Mouse (Mus musculus) testis, postnatal 14 days (tissue): ENCODE measurements around the gene Ccdc162.

ENCODE experiments used
- DNase-seq: peaks from one replicate; pipeline ENCODE4 v3.0.0; 2021; ENCODE audit warnings: low spot score

Ccdc162 gene

DNA sequence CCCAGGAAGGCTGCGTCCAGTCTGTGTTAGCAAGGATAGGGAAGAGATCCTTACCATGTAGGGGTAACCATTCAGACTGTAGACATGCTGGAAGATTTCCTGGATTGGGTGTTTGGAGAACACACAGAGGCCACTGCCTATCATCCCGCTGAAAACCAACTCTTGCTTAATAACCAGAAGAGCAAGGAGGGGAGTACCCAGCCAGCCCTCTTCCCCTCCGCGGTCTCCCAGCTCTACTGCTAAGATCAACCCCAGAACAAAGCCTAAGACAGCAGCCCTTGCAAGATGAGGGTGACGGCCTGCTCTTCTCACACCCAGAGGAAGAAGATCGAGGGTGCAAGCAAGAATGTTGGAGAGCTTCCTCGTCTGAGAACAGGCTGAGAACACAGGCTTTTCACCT lies 227.6 kb downstream of the Ccdc162 start:
- no peak for DNase-seq
